Mouse (Mus musculus) right cerebral cortex, adult 2 months (tissue): Measurements from ENCODE around the gene Hist3h2ba.
A peak's percentile ranks its signal among the peaks of the same experiment; 100 is the strongest.

Experiments
- DNase-seq, 2 experiments: peaks; one replicate each; pipeline ENCODE4 v3.0.0; 2021 to 2022; ENCODE audit warnings: low spot score in 2 of 2

Hist3h2ba gene

DNA sequence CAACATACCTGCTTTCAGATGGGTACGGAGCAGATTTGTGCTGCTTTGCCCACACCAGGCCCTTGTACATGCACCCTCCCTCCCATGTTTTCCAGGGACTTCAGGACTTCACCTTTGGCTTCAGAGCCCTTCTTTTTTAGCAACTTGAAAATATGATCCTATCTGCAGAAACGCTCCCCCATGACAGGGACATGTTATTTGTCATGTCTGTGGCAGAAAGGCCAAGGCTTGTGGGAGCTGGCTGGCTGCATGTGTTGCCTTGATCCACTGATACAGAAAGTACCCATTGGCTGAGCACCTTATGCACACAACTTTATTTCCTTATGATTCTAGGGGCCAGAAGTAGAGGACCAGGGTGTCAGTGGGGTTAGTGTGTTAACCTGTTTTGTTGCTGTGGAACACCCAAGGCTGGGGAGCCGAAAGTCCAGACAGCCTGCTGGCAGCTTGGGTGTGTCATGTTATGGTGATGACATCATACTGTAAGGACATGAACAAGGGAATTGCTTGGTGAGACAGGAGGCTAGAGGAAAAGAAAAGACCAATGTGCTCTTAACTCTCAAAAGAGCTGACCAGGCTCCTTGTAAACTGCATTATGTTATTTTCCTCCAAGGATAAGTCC, 36.7 kb downstream of the Hist3h2ba start:
- DNase-seq = no peak

GRCm38 (mm10) chr11:58989166-58989565, 40.4 kb downstream of the Hist3h2ba start:
- DNase-seq = no peak

DNA sequence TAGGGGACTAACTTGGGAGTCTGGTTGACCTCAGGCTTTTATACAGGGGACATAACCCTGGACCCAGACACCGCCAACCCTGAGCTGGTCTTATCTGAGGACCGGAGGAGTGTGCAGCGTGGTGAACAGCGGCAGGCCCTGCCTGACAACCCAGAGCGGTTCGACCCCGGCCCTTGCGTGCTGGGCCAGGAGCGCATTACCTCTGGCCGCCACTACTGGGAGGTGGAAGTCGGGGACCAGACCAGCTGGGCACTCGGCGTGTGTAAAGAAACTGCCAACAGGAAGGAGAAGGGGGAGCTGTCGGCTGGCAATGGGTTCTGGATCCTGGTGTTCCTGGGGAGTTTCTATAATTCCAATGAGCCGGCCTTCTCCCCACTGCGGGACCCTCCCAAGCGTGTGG, 41.4 kb downstream of the Hist3h2ba start:
- DNase-seq = no peak

- no peak for DNase-seq
Observed at GRCm38 (mm10) chr11:58990794-58991193, 42.1 kb downstream of the Hist3h2ba start.

- no peak for DNase-seq
Observed at GRCm38 (mm10) chr11:58991911-58992310, 43.2 kb downstream of the Hist3h2ba start.

DNA sequence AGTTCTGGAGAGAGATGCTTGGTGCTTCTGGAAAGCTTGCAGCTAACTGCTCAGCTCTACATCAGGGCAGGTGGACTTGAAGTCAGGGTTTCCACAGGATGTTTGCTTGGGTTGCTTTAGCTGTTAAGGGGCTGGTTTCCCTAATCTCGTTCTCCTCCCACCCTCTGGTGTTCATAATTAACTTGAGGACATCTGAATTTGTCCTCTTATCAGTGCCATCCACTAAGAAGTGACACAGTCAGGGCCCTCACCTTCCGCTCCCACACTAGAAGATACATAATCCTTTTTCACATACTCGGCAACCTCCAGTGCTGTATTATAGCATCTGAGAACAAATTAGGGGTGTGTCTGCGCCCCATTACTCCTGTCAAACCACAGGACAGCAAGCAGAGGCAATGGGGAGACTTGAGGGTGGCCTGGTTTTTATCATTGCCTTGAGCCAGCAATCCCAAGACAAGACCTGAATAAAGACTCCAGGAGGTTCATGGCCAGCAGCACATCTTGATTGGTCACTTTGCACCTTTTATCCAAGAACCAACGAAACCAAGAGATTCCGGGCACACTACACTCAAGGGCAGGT, 44.5 kb downstream of the Hist3h2ba start:
- no peak for DNase-seq

GRCm38 (mm10) chr11:58994337-58994826, 45.7 kb downstream of the Hist3h2ba start:
- peak in 1 of 2 experiments; percentile 44 for DNase-seq

DNA sequence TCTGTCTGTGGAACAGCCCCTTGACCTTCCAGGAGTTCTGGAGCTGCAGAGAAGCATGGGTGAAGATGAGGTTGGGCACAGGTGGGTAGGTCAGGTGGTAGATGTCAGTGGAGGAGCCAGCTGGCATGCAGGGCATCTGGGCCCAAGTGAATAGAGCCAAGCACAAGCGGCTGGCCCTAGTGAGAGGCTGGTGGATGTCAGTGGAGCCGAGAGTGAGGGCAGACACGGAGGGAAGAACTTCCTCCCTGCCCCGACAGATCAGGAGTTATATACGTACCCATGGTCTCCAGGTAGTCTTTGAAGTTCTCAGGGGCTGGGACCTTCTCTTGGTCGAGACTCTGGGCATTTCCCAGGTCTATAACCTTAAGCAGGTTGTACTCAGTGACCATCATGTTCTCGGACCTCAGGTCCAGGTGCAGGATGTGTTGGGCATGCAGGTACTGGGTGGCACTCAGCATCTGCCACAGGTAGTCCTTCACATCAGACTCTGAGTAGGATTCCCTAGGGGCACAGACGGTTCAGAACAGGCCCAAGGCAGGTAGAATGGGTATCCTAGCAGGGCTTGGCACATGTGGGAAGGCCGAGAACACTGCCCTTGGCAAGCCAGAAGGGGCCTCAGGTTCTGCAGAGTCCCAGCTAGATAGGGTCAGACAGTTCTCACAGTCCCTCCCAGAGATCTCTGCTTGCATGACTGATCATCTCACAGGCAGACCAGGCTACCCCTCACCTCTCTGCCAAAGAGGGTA, 46.5 kb downstream of the Hist3h2ba start:
- no peak for DNase-seq

DNA sequence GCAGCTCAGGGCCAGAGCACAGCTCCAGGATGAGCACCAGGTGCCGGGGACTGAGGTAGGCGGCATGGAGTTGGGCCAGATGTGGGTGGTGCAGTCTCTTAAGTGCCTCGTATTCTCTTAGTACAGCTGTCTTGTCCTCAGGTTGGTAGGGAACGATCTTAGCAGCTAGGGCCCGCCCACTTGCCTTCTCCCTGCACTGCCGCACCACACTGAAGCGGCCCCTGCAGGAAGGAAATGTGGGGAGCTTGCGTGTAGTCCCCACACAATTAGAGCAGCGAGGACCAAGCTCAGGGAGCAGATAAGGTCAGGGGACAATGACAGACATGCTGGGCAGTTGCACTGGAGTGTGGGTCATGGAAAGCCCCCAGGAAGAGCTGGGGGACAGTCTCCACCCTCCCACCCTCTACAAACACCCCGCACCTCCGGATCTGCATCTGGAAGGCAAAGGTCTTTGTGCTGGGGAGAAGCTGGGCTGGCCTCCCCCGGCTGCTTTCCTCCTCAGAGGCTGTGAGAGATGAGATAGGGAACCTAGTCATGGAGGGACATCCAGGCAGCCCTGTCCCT, 47.2 kb downstream of the Hist3h2ba start:
- no peak for DNase-seq

DNA sequence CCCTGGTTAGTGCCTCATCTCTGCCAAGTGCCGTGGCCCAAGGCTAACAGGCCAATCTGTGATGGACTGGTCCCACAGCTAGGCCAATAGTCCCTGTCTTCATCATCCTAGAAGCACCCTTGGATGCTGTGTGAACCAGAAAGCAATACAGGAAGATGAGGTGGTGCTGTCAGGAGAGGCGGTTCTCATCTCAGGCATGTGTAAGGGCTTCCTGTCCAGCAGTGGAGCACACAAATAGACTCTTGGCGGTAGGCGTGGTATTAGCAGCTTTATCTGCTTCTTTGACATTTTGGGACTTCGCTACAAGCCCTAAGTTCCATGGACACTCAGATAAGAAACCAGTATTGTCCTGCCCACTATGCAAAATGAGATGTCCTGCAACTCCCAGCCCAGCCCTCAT, 48.8 kb downstream of the Hist3h2ba start:
- DNase-seq = no peak
